Mouse (Mus musculus) macrophage (primary cell): Measurements from ENCODE around the gene Thsd7a. TPM values are rescaled to one million over a fixed set of nuclear protein-coding genes. Genes with fewer than 3 reads are reported as not detected.

Experiments used
- H3K27ac ChIP-seq: fragments of 350-480 bp; formaldehyde crosslinking; 2 replicates; pipeline ENCODE4 v1.9.0; 2021
- H3K36me3 ChIP-seq: fragments of 350-480 bp; formaldehyde crosslinking; 2 replicates; pipeline ENCODE4 v1.9.0; 2021; ENCODE audit errors: inconsistent target
- H3K4me3 ChIP-seq: fragments of 350-480 bp; formaldehyde crosslinking; 2 replicates; pipeline ENCODE4 v1.9.0; 2021; ENCODE audit errors: inconsistent target
- H3K79me2 ChIP-seq: fragments of 350-480 bp; formaldehyde crosslinking; 2 replicates; pipeline ENCODE4 v1.9.0; 2021; ENCODE audit errors: inconsistent target
- WGBS: methylation state at CpG from one replicate; pipeline ENCODE4 v1.1.7; 2026; ENCODE audit warnings: inconsistent platforms; ENCODE audit not compliant: missing documents; 5-methylcytosine and 5-hydroxymethylcytosine counted together
- polyA plus RNA-seq: library from polyadenylated mRNA; stranded (reverse); fragments of 250-400 nt; gene quantifications from 3 replicates; pipeline ENCODE4 v1.2.4, GENCODE M21; 2018; ENCODE audit warnings: inconsistent platforms

The Thsd7a gene
- polyA plus RNA-seq, 1 experiment from 2014 or later = not detected

DNA sequence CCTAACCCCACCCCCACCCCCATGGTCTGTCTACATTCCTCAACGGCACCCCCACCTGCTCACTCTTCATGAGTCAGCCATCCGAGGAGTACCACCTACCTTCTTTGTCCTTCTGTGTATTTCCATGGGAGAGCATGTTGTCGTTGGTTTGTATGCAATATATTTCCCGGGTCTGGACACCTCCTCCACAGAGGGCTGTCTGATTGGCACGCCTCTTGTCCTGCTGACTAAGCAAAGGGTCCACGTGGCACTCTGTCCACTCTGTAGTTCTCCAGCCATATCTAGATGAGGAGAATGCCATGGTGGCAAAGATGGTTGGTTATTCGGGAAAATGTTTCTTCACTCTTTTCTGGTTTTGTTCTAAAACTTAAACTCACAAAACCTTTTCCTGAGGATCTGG lies 248.3 kb downstream of the Thsd7a start:
- Histone ChIP-seq H3K27ac (no peak overlapping the region), H3K36me3 (no peaks in the 10 kb centered on the region), H3K79me2 (no peaks in the 10 kb centered on the region), H3K4me3 (no peak overlapping the region)
- WGBS = 83% methylated on average over 7 of the region's 7 CpGs

DNA sequence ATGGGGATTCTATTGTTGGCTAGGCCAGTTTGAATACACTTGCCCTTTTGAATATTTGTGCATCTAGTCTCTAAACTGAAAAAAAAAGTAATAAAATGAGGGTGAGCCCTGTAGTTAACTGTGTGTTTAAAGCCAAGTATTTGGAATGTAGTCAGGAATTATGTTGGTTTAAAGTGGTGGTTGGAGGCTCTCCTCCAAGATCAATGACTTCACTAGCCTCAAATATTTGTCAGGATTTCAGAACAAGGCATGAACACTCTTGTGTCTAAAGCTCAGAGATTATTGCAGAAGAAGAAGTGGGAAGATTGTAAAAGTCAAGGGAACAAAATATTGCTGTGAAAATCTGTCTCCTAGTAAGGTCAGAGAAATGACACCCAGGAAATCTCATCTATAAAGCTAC lies 249.3 kb downstream of the Thsd7a start:
- no peak overlapping the region for H3K27ac ChIP-seq
- no peak overlapping the region for H3K4me3 ChIP-seq
- H3K79me2 ChIP-seq = no peaks in the 10 kb centered on the region
- H3K36me3 ChIP-seq = no peaks in the 10 kb centered on the region

DNA sequence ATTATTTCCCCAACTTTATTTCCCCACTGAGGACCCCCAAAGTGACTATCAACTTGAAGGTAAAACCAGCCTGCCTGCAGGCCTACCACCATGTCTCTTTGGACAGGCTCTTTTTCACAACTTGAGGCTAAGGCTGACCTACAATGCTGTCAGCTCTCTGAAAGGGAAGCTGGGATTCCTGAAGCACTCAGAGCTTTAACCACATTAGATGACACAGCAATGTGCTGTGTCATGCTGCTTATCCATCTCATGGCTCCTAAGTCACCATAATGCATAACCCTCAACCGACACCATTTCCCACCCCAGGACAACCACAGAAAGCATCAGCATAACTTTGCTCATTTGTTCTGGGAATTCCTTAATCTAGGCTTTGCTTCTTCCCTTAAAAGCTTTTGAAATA lies 255.6 kb downstream of the Thsd7a start:
- WGBS = 13% methylated on average over 1 of the region's 1 CpGs
- Histone ChIP-seq H3K79me2 (no peaks in the 10 kb centered on the region), H3K36me3 (no peaks in the 10 kb centered on the region), H3K4me3 (no peak overlapping the region), H3K27ac (no peak overlapping the region)

DNA sequence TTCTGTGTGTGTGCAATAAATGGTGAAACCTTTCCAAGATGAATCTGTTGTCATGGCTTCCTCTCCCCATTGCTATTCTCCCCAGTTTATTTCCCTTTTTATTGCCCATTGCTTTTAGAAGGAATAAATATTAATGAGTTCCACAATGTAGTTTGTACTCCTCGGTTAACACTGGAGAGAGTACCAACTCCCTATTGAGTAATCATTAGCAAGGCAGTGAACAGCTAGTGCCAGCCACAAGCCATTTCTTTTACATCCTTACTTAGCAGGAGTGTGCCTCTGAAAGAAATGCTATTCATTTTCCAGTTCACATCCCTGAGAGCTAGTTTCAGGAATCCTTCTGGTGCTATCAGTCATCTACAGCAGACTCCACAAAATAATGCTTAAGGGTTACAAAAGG lies 260.3 kb downstream of the Thsd7a start:
- no peaks in the 10 kb centered on the region for H3K79me2 ChIP-seq
- H3K4me3 ChIP-seq = no peak overlapping the region
- no peak overlapping the region for H3K27ac ChIP-seq
- H3K36me3 ChIP-seq = no peaks in the 10 kb centered on the region
- WGBS = 93% methylated on average over 1 of the region's 1 CpGs

DNA sequence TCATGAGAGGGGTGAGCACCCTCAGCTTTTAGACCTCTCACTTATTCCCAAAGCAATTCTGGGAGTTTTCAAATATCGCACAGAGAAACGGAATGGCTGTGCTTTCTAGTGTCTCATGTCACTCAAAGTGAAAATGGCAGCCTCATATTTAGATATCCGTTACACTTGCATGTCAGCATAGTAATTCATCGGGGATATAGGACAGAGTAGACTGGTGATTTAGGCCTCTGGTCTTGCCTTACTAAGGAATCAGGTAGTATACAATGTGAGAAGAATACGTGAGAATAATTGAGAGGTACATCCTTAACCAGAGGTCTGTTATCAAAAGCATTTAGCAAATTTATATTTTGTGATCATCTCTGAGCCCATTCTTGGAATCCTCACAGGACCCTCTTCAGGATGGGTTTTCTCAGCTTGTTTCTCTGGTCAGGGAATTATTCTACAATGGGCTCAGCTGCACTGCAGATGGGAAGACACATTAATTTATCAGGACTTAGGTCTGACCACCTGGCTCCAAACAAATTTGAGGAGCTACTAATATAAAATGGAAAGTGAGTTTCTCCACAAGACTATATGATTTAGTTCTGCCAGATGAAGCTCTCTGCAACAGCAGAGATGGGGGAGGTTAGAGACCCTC lies 267.6 kb downstream of the Thsd7a start:
- WGBS = 95% methylated on average over 5 of the region's 5 CpGs
- H3K36me3 ChIP-seq = no peaks in the 10 kb centered on the region
- H3K79me2 ChIP-seq = no peaks in the 10 kb centered on the region

DNA sequence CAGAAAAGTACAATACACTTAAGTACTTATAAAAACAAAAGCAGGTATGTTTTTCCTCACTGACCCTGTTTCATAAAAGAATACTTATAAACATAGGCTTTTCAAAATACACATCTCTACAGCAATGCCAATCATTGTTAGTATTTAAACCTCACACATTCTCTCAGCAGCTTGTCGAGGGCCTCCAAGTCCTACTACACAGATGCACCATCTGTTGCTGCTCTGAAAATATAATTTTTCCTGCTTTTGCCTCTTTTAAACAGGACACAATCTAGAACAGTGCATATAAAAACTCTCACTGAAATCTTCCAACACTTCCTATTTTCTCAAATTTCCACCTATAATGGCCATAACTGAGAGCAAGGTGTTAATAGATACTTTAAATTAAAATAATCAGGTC lies 270.9 kb downstream of the Thsd7a start:
- no peaks in the 10 kb centered on the region for H3K36me3 ChIP-seq
- 91% methylated on average over 1 of the region's 1 CpGs for WGBS
- H3K27ac ChIP-seq = no peak overlapping the region
- H3K79me2 ChIP-seq = no peaks in the 10 kb centered on the region
- H3K4me3 ChIP-seq = no peak overlapping the region

More for the DNA sequence above, 267.6 kb downstream of the Thsd7a start:
- no peak overlapping the region for H3K27ac ChIP-seq
- H3K4me3 ChIP-seq = no peak overlapping the region

DNA sequence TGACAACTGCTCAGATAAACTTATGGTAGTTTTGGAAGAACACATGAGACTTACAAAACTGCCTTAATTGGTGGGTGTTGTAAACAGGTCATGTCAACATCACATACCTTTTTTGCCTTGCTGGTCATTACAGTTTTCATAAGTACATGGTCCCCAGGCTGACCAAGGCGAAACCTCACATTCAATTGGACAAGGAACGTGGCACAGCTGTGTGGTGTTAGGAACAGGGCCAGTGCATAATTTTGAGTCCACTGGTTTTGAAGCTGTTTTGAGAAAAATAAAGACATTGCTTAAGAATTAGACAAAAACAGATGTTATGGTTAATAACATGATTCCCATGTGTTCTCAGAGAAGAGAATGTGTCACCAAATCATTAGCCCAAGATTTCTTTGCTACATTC lies 278.3 kb downstream of the Thsd7a start:
- H3K79me2 ChIP-seq = no peaks in the 10 kb centered on the region
- H3K4me3 ChIP-seq = no peak overlapping the region
- 84% methylated on average over 2 of the region's 2 CpGs for WGBS
- no peaks in the 10 kb centered on the region for H3K36me3 ChIP-seq
- no peak overlapping the region for H3K27ac ChIP-seq

DNA sequence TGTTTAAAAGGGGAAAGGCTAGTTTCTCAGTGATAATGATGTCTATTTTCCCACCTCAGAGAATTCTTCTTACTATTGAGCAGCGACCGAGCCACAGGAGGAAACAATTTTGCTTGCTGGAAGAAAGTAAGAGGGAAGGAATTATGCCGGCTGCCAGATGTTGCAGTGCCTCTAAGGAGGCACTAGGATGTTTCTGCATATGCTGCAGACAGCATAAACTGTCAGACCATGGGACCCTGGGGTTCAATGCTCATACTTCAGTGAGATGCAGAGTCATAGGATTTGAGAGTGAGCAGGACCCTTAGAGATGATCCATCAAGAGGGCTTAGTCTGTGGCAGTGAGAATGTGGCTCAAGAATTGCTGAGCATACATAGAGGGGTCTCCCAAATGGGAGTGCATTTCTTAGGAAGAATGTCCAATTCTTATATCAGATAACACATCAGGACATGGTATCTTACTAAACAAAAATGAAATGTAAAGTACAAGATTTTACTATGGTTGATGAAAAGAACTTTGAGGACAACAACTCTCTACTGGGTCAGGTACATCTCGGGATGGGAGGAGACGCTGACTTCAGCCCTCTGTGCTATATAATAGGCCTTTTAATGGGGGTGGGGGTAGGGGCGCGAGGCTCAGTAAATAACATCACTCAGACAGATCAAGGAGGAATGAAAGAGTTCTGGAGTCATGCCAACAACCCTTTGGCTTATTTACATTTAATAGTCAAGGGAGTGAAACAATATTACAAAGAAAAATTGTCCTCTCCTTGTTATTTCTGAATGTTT lies 281.7 kb downstream of the Thsd7a start:
- Histone ChIP-seq H3K36me3 (no peaks in the 10 kb centered on the region), H3K4me3 (no peak overlapping the region), H3K79me2 (no peaks in the 10 kb centered on the region), H3K27ac (no peak overlapping the region)
- WGBS = 74% methylated on average over 7 of the region's 7 CpGs

DNA sequence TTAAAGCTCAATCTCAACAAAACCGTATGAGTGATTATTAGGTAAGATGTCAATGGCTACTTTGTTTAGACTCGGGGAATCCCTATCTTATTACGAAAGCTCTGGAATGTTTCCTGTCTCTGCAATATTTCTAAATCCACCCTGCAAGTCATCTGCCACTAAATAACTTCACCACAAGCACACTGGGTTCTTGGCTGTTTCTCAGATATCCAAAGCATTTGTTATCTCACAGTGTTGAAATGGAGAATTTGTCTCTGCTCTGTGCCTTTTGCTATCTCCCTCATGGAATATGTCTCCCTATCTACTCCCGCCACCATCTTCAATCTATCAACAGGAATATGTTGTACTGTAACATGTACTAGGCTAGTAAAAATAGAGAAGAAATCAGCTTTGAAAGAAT lies 290.4 kb downstream of the Thsd7a start:
- Histone ChIP-seq H3K36me3 (no peaks in the 10 kb centered on the region), H3K4me3 (no peak overlapping the region), H3K27ac (no peak overlapping the region), H3K79me2 (no peaks in the 10 kb centered on the region)
- 81% methylated on average over 4 of the region's 4 CpGs for WGBS

DNA sequence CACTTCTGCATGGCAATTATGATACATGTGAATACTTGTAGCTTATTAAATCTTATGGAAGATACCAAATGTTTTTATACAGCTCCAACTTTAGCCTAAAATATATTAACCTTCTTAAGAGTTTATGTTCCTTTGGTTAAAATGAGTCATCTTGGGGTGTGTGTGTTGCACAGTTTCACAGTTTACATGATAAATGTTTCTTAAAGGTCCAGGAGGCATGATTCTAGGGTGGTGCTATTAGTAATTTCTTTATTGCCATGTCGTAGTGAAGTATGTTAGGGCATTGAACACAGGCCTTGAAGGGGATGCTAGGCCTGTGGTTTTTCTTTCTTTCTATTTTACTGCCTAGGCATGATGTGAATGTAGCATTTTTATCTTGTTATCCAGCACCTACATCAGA lies 291.8 kb downstream of the Thsd7a start:
- Histone ChIP-seq H3K27ac (no peak overlapping the region), H3K4me3 (no peak overlapping the region), H3K36me3 (no peaks in the 10 kb centered on the region), H3K79me2 (no peaks in the 10 kb centered on the region)
- 91% methylated on average over 1 of the region's 1 CpGs for WGBS

DNA sequence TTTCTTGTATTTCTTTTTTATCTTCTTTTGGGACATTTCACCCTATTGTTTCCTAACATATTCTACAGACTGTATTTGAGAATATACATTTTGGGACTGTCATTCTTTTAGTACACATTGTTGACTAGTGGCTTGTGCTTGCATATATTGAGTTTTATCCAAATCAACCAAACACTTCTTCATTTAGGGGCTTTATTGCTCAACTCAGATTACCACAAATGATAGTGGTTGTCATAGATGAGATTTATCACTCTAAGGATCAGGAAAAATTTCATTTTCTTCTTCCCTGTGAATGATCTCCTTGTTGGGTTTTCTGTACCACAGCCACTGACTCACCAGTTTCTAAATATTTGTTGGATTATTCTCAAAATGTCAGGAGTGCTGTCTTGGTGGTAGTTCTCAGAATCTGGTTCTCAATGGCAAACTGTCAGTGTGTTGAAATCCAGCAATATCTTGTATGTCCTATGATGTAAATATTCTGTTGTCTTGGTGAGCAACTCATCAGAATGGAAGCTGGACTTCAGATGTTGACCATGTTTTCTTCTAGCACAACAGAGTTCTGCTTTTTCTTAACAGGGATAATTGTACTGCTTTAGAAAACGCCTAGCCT lies 294.2 kb downstream of the Thsd7a start:
- H3K4me3 ChIP-seq = no peak overlapping the region
- no peak overlapping the region for H3K27ac ChIP-seq
- H3K36me3 ChIP-seq = no peaks in the 10 kb centered on the region
- H3K79me2 ChIP-seq = no peaks in the 10 kb centered on the region
- 53% methylated on average over 1 of the region's 1 CpGs for WGBS

DNA sequence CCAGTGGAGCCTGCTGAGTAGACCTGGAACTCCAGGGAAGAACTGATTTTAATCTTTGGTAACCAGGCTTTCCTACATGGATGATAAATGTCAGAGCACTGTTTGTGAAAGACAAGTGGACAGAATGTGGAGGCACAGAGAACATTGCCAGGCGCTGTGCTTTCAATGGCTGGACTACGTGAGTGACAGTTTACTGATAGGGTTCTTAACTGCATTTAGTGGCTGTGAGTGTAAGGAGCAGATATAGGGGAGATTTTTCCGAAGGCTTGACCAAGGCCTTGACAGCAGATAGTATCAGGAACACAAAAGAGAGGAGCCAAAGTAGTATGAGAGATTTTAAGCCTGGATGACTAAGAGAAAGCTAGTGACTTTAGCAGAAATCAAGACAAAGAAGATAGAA lies 295.1 kb downstream of the Thsd7a start:
- H3K36me3 ChIP-seq = no peaks in the 10 kb centered on the region
- 84% methylated on average over 3 of the region's 3 CpGs for WGBS
- no peaks in the 10 kb centered on the region for H3K79me2 ChIP-seq

DNA sequence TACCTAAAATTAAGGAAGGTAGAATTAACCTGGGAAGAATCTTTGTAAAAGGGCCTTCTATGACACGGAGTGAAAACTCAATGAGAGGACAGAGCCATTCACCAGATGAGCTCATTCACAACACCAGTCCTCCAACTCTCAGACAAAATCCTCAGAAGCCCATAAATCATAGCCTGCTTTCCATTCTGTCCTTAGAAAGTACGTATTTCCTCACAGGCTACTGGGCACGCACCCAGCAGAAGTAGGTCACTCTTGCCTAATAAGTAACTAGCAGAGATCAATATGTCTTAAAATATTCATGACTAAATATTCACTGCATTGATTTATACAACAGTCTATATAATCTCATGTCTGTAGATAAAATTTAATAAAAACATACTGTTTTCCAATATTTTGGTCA lies 300.4 kb downstream of the Thsd7a start:
- Histone ChIP-seq H3K27ac (no peak overlapping the region), H3K36me3 (no peaks in the 10 kb centered on the region), H3K4me3 (no peak overlapping the region), H3K79me2 (no peaks in the 10 kb centered on the region)
- 61% methylated on average over 3 of the region's 3 CpGs for WGBS

More for the DNA sequence above, 295.1 kb downstream of the Thsd7a start:
- Histone ChIP-seq H3K4me3 (no peak overlapping the region), H3K27ac (no peak overlapping the region)

DNA sequence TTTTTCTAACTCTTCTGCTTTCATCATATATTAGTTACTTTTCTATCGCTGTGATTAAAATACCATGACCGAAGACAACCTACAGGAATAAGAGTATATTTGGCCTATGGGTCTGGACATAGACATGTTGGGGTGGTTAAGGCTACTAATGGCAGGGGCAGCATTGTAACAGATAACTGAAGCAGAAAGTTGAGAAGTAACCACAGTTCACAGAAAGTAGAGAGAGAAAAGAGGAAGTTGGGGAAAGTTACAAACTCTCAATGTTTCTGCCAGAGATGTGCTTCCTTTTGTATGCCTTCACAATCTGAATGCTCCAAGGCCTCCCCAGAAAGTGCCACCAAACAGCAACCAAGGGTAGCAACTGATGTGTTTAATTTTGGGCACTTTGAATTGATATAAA lies 303.7 kb downstream of the Thsd7a start:
- H3K79me2 ChIP-seq = no peaks in the 10 kb centered on the region
- H3K4me3 ChIP-seq = no peak overlapping the region
- no peaks in the 10 kb centered on the region for H3K36me3 ChIP-seq
- 96% methylated on average over 2 of the region's 2 CpGs for WGBS
- no peak overlapping the region for H3K27ac ChIP-seq

DNA sequence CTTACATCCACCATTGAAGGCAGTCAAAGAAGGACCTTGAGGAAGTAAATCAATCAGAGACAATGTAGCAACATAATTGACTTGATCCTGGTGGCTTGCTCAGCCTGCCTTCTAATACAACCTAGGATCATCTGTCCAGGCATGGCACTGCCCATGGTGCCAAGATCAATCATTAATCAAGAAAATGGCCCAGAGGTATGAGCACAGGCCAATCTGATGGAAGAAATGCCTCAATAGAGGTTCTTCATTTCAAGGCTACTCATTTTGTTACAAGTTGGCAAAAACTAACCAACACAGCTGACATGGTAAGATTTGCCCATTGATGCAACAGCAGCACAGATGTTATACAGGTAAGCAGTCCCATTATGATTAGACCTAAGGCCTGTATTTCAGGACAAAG lies 309.6 kb downstream of the Thsd7a start:
- H3K36me3 ChIP-seq = no peaks in the 10 kb centered on the region
- H3K4me3 ChIP-seq = no peak overlapping the region
- H3K27ac ChIP-seq = no peak overlapping the region
- no peaks in the 10 kb centered on the region for H3K79me2 ChIP-seq
